Mouse (Mus musculus) hindbrain, embryonic 16.5 days (tissue): Measurements from ENCODE around the gene Yipf7. TPM values are rescaled to one million over a fixed set of nuclear protein-coding genes. Genes with fewer than 3 reads are reported as not detected.

Experiments used
- ATAC-seq: fragments of 200-750 bp; cut with Nextera tagmentation; 2 replicates; pipeline ENCODE4 v1.8.0; 2017; ENCODE audit warnings: moderate TSS enrichment, moderate library complexity
- H3K27ac ChIP-seq: fragments of 300-500 bp; sonication (generic); 2 replicates; pipeline ENCODE4 v1.5.1; 2014; ENCODE audit warnings: low read depth, mild to moderate bottlenecking, control low read depth, low read length, moderate library complexity
- H3K27me3 ChIP-seq: fragments of 300-500 bp; sonication (generic); replicated peaks from 2 replicates; pipeline ENCODE4 v1.6.1; 2014; ENCODE audit warnings: low read length; ENCODE audit not compliant: control insufficient read depth, insufficient read depth
- H3K36me3 ChIP-seq: fragments of 300-500 bp; sonication (generic); 2 replicates; pipeline ENCODE4 v1.6.1; 2014; ENCODE audit warnings: mild to moderate bottlenecking, low read length, moderate library complexity, mixed read lengths; ENCODE audit not compliant: control insufficient read depth, insufficient read depth
- H3K4me1 ChIP-seq: fragments of 300-500 bp; sonication (generic); 2 replicates; pipeline ENCODE4 v1.6.1; 2014; ENCODE audit warnings: low read depth, low read length; ENCODE audit not compliant: control insufficient read depth, insufficient read depth
- H3K4me2 ChIP-seq: fragments of 300-500 bp; sonication (generic); 2 replicates; pipeline ENCODE4 v1.6.1; 2014; ENCODE audit warnings: mild to moderate bottlenecking, low read length, control low read depth, moderate library complexity
- H3K4me3 ChIP-seq: fragments of 300-500 bp; sonication (generic); 2 replicates; pipeline ENCODE4 v1.5.1; 2014; ENCODE audit warnings: mild to moderate bottlenecking, low read length, control low read depth, moderate library complexity
- H3K9ac ChIP-seq: fragments of 300-500 bp; sonication (generic); 2 replicates; pipeline ENCODE4 v1.6.1; 2014; ENCODE audit warnings: low read depth, mild to moderate bottlenecking, control low read depth, low read length, moderate library complexity
- H3K9me3 ChIP-seq: fragments of 300-500 bp; sonication (generic); 2 replicates; pipeline ENCODE4 v1.6.1; 2014; ENCODE audit warnings: mild to moderate bottlenecking, low read length, moderate library complexity; ENCODE audit not compliant: control insufficient read depth
- WGBS: fragments of 180-500 bp; shearing (Covaris S2); extraction: QIAGEN DNeasy Blood & Tissue Kit; methylation state at CpG from one replicate; pipeline ENCODE4 v1.1.7; 2014; 5-methylcytosine and 5-hydroxymethylcytosine counted together
- polyA plus RNA-seq: library from polyadenylated mRNA; unstranded; fragments of >200 nt; fragmentation: Nextera tagmentation; extraction: Ambion mirVana; gene quantifications from 2 replicates; pipeline ENCODE4 v1.2.1, GENCODE M21; 2015

Yipf7 gene
- polyA plus RNA-seq, 1 experiment from 2014 or later, result not detected

- no peak overlapping the region for H3K4me3 ChIP-seq
- H3K36me3 ChIP-seq, result no peaks in the 10 kb centered on the region
- no peaks in the 10 kb centered on the region for H3K9me3 ChIP-seq
- no peaks in the 10 kb centered on the region for H3K27me3 ChIP-seq
- no peak for ATAC-seq
- no peaks in the 10 kb centered on the region for H3K4me1 ChIP-seq
- H3K4me2 ChIP-seq, result no peak overlapping the region
- 66% methylated on average over 4 of the region's 4 CpGs for WGBS
- no peak overlapping the region for H3K9ac ChIP-seq
- no peak overlapping the region for H3K27ac ChIP-seq
These were observed 30.2 kb downstream of the Yipf7 start for GRCm38 (mm10) chr5:69512203-69512602.

GRCm38 (mm10) chr5:69511631-69512030 lies 30.8 kb downstream of the Yipf7 start:
- 50% methylated on average over 3 of the region's 3 CpGs for WGBS
- ATAC-seq, result no peak
- no peaks in the 10 kb centered on the region for H3K27me3 ChIP-seq
- no peaks in the 10 kb centered on the region for H3K9me3 ChIP-seq
- no peak overlapping the region for H3K4me2 ChIP-seq
- H3K36me3 ChIP-seq, result no peaks in the 10 kb centered on the region
- no peak overlapping the region for H3K9ac ChIP-seq
- no peak overlapping the region for H3K4me3 ChIP-seq
- H3K27ac ChIP-seq, result no peak overlapping the region
- H3K4me1 ChIP-seq, result no peaks in the 10 kb centered on the region

- H3K4me3 ChIP-seq, result no peak overlapping the region
- H3K4me2 ChIP-seq, result no peak overlapping the region
- H3K27ac ChIP-seq, result no peak overlapping the region
- 87% methylated on average over 3 of the region's 3 CpGs for WGBS
- no peak for ATAC-seq
- H3K27me3 ChIP-seq, result no peaks in the 10 kb centered on the region
- no peak overlapping the region for H3K9ac ChIP-seq
- H3K4me1 ChIP-seq, result no peaks in the 10 kb centered on the region
- no peaks in the 10 kb centered on the region for H3K9me3 ChIP-seq
- no peaks in the 10 kb centered on the region for H3K36me3 ChIP-seq
These were observed 35.4 kb downstream of the Yipf7 start for GRCm38 (mm10) chr5:69507045-69507444.

- Histone ChIP-seq H3K4me3 (no peak overlapping the region), H3K9me3 (no peaks in the 10 kb centered on the region), H3K27me3 (no peaks in the 10 kb centered on the region), H3K4me2 (no peak overlapping the region), H3K27ac (no peak overlapping the region), H3K4me1 (no peaks in the 10 kb centered on the region), H3K36me3 (no peaks in the 10 kb centered on the region), H3K9ac (no peak overlapping the region)
- ATAC-seq, result no peak
These were observed 53.4 kb downstream of the Yipf7 start for GRCm38 (mm10) chr5:69489046-69489445.

- no peaks in the 10 kb centered on the region for H3K27me3 ChIP-seq
- H3K27ac ChIP-seq, result no peak overlapping the region
- no peaks in the 10 kb centered on the region for H3K9me3 ChIP-seq
- no peak for ATAC-seq
- no peaks in the 10 kb centered on the region for H3K36me3 ChIP-seq
- no peaks in the 10 kb centered on the region for H3K4me1 ChIP-seq
- 65% methylated on average over 1 of the region's 1 CpGs for WGBS
- no peak overlapping the region for H3K4me3 ChIP-seq
- H3K9ac ChIP-seq, result no peak overlapping the region
- no peak overlapping the region for H3K4me2 ChIP-seq
These were observed 74.9 kb downstream of the Yipf7 start for GRCm38 (mm10) chr5:69467520-69467919.

Other genes starting within 250 kb of the Yipf7 start
- gene Kctd8, start 201.0 kb downstream of the Yipf7 start, polyA plus RNA-seq, result 22.4 and 28.9 TPM in 2 replicates
- gene Guf1, start 14.3 kb upstream of the Yipf7 start, polyA plus RNA-seq, result 46.5 and 47.7 TPM in 2 replicates
- 34.7 and 36.5 TPM in 2 replicates for gene Gnpda2, start 49.7 kb upstream of the Yipf7 start, polyA plus RNA-seq